Mouse (Mus musculus): ENCODE measurements around the gene Cacna1a.
A peak's percentile ranks its signal among the peaks of the same experiment; 100 is the strongest.

Cacna1a gene

GRCm38 (mm10) chr8:84414918-84415317, 26.7 kb downstream of the Cacna1a start:
- DNase-seq = no peak

- peak; percentile 38 for DNase-seq
Observed at GRCm38 (mm10) chr8:84415378-84415898, 27.2 kb downstream of the Cacna1a start.

GRCm38 (mm10) chr8:84416041-84416440, 27.8 kb downstream of the Cacna1a start:
- DNase-seq = peak; percentile 29

GRCm38 (mm10) chr8:84416915-84417314, 28.7 kb downstream of the Cacna1a start:
- no peak for DNase-seq

- DNase-seq = no peak
Observed at GRCm38 (mm10) chr8:84417840-84418239, 29.6 kb downstream of the Cacna1a start.

GRCm38 (mm10) chr8:84424426-84424825, 36.2 kb downstream of the Cacna1a start:
- no peak for DNase-seq

GRCm38 (mm10) chr8:84426087-84426486, 37.8 kb downstream of the Cacna1a start:
- DNase-seq = no peak

- DNase-seq = no peak
Observed at GRCm38 (mm10) chr8:84426582-84426981, 38.3 kb downstream of the Cacna1a start.

- DNase-seq = no peak
Observed at GRCm38 (mm10) chr8:84428034-84428433, 39.8 kb downstream of the Cacna1a start.

GRCm38 (mm10) chr8:84429014-84429413, 40.8 kb downstream of the Cacna1a start:
- no peak for DNase-seq

- no peak for DNase-seq
Observed at GRCm38 (mm10) chr8:84429492-84429891, 41.3 kb downstream of the Cacna1a start.

GRCm38 (mm10) chr8:84435370-84435769, 47.1 kb downstream of the Cacna1a start:
- no peak for DNase-seq

GRCm38 (mm10) chr8:84439813-84440212, 51.6 kb downstream of the Cacna1a start:
- DNase-seq = no peak

GRCm38 (mm10) chr8:84442043-84442442, 53.8 kb downstream of the Cacna1a start:
- no peak for DNase-seq

GRCm38 (mm10) chr8:84446571-84446991, 58.3 kb downstream of the Cacna1a start:
- DNase-seq = no peak

- DNase-seq = no peak
Observed at GRCm38 (mm10) chr8:84454532-84454931, 66.3 kb downstream of the Cacna1a start.

GRCm38 (mm10) chr8:84458853-84459252, 70.6 kb downstream of the Cacna1a start:
- DNase-seq = no peak

GRCm38 (mm10) chr8:84459276-84459675, 71.0 kb downstream of the Cacna1a start:
- DNase-seq = peak; percentile 40

GRCm38 (mm10) chr8:84460698-84461097, 72.5 kb downstream of the Cacna1a start:
- no peak for DNase-seq

- no peak for DNase-seq
Observed at GRCm38 (mm10) chr8:84466932-84467331, 78.7 kb downstream of the Cacna1a start.

- DNase-seq = no peak
Observed at GRCm38 (mm10) chr8:84469076-84469475, 80.8 kb downstream of the Cacna1a start.

- peak; percentile 28 for DNase-seq
Observed at GRCm38 (mm10) chr8:84471271-84471995, 83.2 kb downstream of the Cacna1a start.

- DNase-seq = no peak
Observed at GRCm38 (mm10) chr8:84474456-84474855, 86.2 kb downstream of the Cacna1a start.

- DNase-seq = no peak
Observed at GRCm38 (mm10) chr8:84477341-84477740, 89.1 kb downstream of the Cacna1a start.

- DNase-seq = no peak
Observed at GRCm38 (mm10) chr8:84483004-84483403, 94.8 kb downstream of the Cacna1a start.
